Mouse (Mus musculus) brain, embryonic 18.5 days (tissue): Measurements from ENCODE around the gene Cdh5.
"Not testable (repeated sequence)": the region's sequence is repeated elsewhere in the genome, so short reads cannot be mapped to it uniquely, and the experiment has no call there.

ENCODE experiments used
- DNase-seq: peaks from one replicate; pipeline ENCODE4 v3.0.0-alpha.2; 2012; ENCODE audit warnings: low read depth, low spot score

Cdh5 gene

DNA sequence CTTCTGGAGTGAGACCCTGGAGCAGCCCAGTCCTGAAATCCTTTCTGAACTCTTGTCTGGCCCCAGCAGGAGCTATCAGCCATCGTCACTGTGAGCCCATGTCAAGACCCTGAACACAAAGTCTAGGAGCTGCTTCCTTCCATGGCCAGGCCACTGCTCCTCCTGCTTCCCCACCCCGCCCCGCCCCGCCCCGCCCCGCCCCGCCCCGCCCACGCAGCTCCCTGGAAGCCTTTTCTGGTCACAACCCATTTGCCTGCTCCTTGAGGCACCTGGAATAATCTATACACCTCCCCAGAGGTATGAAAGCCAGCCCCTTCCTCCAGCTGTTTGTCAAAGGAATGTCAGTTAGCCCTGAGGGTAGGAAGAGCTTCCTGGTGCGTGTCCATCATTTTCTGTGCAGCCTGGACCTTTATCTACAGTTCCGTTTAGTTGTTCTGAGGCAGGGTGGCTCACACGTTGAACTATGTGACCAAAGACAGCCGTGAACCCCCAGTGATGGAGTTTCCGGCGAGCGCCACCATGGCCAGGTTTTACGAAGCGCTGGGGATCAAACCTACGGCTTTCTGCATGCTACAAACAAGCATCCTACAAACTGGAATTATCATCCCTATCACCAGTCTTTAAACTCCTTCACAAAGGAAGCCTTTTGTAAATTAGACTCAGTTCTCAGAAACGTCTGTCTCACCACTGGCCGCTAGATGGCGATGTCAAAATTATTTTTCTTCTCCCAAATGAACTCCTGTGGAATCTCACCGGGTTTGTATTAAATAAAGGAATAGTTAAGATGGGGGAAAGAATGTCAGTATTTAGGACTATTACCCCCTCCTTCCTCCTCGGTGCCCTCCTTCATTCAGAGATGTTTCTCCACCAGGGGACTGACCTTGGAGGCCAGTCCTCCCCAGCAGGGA is 10.2 kb upstream of the Cdh5 start:
- DNase-seq: not testable (repeated sequence)

DNA sequence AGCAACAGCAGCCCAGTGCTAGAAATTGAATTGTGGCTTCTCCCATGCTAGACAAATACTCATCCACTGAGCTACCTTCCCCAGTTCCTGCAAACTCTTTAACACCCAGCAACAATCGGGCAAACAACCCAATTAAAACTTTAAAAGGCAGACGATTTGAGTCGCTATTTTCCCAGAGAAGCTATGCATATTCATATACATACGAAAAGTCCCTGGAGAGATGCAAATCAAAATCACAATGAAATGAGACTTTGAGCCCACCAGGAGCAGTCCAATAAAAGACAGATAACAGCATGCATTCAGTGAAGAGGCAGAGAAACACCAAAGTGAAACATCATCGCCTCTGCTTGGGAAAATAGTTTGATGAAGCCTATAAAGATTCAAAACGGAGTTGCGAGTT is 8.1 kb upstream of the Cdh5 start:
- no peak for DNase-seq

DNA sequence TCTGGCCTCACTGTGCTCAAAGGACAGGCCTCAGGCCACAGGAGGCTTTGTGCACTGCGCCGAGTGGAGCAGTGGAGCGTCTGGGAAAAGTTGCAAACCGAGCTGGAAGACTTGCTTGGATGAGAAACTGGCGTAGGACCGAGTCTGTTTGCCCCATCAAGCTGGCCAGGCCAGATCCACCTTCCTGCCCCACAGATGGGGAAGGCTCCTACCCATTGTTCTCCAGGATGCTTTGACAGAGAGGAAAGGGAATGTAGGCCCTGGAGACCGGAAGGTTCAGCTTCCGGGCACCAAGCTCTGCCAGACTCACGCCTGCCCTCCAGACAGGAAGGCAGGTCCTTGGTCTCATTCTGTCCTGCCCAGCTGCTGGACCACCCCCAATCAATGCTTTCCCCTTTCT is 5.8 kb upstream of the Cdh5 start:
- no peak for DNase-seq

DNA sequence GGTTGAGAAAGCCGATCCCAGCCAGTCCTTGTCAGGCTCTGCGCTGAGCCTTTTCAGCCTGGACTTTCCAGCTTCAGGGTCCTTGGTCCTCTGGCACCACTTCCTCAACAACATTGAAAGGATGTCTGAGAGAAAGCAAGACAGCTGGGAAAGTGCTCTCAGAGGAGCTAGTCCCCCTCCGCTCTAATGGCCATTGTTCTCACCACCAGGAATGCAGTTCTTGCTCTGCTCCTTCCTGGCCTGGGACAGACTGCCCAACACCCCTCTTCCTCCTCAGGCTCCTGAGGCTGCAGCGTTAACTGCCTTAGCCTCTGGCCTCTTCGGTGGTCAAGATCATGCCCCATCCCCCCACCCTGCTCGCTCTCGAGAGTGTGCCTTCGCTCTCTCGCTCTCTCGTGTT is 4.8 kb upstream of the Cdh5 start:
- no peak for DNase-seq

DNA sequence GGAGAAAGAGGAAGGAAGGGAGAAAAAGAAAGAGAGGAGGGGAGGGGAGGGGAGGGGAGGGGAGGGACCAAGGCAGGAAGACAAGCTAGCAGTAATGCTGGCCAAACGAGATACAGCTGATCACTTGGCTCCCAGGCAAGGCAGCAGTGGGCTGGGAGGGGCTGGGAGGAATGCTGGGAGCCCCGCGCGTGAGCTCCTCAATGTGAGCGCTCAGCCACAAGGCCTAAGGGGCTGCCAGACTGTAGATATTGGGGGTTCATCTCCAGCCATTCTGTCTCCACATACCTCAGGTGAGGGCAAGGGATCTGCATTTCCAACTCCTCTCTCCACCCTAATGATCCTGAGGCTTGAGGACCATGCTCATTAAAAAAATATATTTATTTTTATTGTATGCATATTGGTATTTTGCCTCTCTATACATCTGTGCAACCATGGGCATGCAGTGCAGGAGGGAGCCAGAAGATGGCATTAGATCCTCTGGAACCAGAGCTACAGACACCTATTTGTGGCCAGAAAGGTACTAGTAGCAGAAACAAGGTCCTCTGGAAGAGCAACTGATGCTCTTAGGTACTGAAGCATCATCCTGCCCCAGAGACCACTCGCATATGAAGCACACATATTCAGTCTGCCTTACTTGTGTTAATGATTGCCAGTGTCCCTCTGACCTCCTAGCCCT is 2.6 kb upstream of the Cdh5 start:
- DNase-seq: no peak

DNA sequence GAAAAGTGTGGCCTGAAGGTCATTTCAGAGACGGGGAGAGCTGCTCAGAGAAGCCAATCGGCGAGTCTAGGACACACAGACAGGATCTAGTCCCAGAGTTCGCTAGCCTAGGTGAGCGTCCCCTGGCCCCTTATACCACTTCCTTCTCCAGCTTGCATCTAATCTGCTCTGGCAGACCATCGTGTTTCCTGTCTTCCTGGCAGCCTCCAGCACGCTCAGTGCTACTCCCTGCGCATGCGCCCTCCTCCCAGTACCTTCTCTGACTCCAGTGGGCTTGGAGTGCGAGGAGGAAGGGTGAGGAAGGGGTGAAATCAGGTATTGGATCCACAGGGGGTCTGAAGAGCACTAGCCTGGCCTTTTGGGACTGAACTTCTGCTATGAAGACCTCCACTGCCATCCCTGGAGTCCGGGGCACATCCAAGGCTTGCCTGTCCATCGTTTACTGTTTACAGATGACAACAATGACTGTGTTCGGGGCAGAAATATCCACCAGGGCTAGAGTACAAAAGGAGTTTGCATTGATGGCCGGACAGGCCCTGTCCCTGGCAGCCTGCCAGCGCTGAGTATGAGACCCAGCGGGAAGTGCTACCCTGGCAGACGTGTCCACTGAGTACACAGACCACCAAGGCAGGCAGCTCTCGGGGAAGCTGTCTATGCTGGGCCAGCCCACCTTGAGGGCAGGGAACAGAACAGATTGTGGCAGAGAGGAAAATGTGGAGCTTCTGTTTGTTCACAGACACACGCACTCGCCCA is 1.9 kb upstream of the Cdh5 start:
- no peak for DNase-seq

DNA sequence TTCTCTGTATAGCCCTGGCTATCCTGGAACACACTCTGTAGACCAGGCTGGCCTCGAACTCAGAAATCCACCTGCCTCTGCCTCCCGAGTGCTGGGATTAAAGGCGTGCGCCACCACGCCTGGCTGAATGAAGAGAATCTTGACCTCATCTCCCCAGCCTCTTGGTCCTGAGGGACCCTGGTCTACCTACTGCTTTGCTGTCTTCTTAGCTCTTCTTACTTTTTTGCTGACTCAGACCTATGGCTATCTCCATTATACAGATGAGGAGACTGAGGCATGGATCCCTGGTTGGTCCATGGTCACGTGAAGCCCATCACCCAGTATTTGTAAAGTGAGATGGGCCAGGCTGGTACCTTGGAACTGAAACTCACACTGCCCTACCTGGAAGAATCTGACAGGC is 701 bp upstream of the Cdh5 start:
- DNase-seq: not testable (repeated sequence)

DNA sequence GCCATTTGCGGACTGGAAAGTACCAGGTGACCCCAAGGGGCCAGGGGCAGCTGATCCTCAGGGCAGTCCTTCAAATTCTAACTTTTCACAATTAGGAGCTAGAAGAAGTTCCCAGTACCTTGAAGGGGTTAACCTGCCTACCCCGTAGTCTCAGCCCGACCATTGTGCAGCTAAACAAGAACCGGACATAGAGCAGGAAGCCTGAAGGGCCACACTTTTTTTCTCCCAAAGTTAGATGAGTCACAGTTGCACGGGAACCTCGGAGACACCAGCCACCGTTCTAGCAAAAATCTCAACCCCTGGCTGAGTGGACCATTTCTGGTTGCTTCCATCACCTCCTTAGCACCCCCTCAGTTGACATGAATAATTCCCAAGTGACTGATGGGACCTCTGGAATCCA is 2.0 kb downstream of the Cdh5 start:
- DNase-seq: no peak

DNA sequence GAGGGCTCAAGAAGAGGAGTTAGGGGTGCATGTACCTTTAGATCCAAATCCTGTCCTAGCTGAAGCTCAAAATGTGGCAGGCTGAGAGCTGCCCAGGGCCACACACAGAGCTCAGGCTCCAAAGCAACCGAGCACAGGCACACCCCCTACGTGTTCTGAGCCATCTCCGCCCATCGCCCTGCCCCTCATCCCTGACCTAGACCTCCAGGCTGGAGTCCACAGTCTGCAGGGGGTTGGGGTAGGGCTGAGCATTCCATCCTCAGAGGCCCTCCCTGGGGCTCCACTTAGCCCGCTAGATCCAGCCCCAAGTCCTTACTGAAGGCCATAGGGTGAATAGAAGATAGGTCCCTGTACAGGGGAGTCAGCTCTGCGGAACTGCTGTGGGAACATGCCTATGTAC is 4.3 kb downstream of the Cdh5 start:
- no peak for DNase-seq

DNA sequence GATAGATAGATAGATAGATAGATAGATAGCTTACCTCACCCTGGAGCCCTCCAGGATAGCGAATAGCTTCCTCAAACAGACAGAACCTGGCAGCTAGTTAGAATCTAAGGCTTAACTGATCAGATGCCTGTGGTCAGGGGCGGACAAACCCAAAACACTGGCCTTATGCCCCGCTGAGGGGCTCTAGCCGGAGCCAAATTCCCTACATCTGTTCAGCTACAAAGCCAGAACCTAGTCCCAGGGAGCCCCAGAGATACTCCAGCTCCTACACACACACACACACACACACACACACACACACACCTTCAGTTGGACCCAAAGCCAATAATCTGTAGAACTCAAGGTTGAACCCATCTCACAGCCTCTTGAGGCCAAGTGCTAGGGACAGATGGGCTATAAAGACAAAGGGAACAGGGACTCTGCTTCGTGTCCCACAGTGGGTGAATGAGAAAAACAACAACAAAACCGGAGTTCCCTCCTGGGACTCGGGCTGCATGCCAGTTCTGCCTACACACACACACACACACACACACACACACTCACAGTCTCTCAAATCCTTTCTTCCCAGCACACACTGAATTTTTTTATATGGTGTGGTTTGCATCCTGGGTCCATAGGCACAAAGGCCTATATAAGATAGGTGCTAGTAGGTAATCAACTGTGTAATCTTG is 5.0 kb downstream of the Cdh5 start:
- no peak for DNase-seq

DNA sequence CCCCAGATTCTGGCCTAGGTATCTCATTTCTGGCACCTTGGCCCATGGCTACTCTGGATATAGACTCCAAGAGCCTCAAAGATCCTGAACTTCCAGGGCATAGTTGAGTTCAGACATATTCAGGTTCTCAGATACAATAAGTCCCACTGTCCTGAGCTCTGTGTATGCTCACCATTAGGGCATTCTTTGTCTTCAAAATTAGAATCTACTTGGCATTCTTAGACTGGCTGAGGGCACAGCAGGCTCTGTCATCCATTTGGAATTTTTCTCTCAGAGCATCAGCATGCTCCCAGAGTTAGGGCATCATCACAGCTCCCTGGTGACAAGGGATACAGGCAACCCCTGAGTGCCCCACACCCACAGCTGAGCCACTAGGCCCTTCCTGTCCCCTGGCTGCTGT is 5.7 kb downstream of the Cdh5 start:
- DNase-seq: no peak

DNA sequence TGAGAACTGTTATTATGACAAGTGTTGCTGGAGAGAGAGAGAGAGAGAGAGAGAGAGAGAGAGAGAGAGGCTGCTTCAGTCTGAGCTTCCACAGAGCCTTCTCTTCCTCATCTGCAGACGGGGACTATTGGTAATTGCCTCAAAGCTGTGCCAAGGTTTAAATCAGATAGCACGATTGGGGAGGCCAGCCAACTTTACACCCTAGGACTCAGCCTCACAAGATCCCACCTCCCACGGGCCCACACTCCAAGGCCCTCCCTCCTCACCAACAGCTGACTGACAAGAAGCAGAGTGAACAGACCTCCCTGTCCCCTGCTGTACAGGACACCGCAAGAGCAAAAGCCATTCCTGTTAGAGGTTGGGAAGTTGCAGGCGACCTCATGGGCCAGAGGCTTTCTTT is 6.6 kb downstream of the Cdh5 start:
- DNase-seq: no peak

DNA sequence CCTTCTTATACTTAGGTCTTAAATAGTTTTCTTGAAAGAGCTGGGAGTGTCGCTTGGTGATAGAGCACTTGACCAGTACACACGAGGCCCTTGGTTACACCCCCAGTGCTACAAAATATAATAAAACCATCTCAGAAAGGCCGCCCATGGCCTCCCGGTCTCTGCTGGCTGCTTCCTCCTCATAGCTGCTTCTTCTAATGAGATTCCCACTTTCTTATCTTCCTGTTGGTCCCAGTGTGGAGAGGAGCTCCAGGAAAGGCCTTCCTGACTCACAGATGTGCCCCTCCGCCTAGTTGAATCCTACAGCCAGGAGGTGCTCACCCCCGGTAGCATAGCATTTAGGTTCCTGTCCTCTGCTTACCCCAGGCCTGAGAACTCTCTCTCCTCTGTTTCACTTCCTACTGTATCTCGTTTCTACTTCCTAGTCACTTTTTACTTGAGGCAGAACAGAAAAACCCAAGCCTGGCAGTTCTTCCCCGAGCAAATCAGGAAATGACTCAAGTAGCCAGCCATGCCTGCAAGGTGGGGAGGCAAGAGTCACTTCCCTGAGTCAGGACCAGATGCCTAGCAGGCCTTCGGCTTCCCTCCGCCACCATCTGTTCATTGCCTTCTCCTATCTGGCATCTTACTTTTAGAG is 9.2 kb downstream of the Cdh5 start:
- no peak for DNase-seq

DNA sequence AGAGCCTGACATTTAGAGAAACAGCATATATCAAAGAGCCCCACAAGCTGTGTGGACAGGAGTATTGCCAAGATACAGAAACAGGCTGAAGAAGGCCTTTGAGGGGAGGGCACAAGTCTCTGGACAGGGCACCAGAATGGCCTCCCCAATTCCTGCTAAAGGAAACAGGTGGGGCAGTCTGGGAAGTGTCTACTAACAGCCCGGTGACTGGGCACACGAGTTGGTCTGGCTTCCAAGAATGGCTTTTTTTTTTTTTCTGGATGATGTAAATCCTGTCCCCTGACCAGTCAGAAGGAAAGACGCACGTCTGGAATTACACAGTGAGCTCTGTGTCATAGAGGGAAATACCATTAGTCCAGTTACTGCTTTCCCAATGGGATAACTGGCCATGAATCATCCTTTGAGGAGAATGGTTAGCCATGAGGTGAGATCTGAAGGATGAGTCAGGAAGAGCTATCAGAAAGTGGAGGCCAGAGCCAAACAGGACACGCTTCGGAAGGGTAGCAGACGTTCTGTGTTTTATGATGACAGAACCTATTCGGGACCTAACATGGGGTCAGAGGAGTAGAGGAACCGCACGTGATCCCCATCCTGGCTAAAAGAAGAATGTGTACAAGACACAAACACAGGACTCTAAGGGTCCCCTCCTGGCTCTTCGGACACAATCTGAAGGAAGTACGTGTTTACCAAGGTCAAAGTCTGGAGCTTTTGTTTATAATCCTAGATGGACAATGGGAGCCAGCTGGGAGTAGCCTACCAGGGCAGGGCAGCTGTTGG is 20.4 kb downstream of the Cdh5 start:
- DNase-seq: no peak

DNA sequence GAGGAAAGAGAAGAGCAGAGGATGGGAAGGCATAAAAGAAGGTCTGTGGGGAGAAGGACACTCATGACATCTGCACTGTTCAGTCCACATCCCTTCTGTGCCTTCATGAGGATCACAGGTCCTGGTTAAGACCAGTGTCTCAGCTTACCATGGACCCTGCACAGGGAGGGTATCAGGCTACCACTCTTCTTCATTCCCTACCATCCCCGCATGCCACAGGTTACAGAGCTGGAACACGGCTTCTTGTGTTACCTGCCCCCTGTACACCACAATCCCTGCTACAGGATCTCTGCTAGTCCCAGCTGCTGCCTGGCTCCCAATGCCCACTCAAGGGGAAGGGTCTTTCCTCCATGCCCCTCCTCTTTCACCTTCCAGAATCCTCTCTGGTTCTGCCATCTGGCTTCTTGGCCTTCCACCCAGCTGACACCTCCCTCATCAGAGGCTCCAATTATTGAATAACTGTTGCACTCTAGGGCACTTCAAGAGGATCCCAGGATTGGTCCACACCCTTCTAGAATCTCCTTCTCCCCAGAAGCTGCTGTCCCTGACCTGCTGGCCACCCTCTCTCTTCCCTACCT is 21.7 kb downstream of the Cdh5 start:
- DNase-seq: no peak

DNA sequence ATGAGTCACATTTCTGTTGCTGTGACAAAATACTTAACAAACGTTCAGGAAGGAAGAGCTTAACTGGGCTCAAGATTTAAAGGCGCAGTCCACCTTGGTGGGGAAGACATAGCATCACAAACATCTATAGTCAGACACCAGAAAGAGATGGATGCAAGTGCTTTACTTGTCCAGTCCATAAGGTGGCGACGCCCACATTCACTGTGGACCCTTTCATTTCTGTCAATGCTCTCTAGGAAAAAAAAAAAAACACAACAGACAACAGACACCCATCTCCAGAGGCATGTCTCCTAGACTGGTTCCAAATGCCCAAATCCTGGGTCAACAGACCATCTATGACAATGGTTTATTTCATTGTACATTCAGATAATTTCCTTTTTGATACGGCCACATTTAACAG is 23.1 kb downstream of the Cdh5 start:
- no peak for DNase-seq

DNA sequence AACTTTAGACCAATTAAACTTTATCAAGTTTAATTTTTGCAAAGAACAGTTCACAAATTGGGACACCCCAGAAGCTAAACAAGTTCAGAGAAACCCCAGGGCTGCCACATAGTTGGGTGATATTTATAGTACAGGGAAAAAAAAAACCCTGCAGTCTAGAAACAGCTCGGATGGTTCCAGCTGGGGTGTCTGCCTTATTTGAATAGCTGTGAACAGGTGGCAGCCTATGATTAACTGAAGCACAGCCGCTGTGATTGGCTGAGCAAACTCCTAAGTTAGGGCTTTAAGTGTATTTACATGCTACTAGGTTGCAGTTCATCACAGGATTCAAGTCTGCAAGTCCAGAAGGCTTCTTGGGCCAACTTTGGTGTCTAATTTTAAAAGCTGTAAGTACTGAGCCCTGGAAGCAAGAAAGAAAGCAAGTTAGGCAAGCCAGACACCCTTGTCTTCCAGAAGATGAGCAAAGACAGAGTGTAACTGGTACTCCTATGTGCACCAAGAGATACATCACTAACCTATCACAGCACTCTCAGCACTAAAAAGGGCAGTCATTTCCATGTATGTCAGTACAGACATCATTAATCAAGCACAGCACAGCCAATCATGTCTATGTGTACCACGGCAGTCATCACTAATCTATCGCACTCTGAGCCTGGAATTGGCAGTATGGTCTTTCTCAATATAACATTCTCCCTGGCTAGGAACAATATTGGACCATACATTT is 25.9 kb downstream of the Cdh5 start:
- DNase-seq: peak; percentile 73

DNA sequence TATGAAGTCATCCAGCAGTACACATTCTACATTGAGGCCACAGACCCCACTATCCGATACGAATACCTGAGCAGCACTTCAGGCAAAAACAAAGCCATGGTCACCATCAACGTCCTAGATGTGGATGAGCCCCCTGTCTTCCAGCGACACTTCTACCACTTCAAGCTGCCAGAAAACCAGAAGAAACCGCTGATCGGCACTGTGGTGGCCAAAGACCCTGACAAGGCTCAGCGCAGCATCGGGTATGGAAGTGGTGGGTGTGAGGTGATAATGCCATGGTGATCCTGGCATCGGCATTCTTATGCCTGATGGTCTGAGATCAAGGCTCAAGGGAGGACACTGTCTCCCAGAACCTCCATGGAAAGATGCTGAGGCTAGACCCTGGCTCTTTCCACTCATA is 29.5 kb downstream of the Cdh5 start:
- DNase-seq: no peak

DNA sequence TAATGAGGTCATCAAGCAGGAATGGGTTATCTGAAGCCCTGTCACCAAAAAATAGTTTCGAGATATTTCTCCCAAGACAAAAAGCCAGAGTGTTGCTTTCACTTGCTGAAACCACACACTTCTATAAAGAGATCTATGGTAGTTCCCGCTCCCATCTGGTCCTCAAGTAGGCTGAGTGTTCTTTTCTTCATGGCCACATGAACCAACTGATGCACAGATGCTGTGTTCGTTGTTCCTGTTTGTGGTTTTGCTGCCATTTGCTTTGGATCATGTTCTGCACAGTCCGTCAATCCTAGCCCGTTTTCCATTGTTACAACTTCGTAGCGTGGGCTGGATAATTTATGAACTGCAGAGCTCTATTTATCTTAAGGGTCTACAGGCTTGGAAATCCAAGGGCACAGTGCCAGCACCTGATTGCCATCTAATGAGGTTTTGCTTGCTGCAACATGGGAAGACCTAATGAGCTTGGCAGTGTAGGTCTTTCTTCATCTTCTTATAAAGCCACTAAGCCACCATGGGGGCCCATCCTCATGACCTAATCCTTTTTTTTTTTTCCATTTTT is 30.1 kb downstream of the Cdh5 start:
- no peak for DNase-seq
